Mouse (Mus musculus): ENCODE measurements around the gene Myoz2. TPM values are rescaled to one million over a fixed set of nuclear protein-coding genes. Genes with fewer than 3 reads are reported as not detected.

The Myoz2 gene
- total RNA-seq, 2 experiments from 2014 or later = 0.27 to 0.68 TPM

Small RNA genes within 50 kb of the gene (microRNA-seq; reads per million reads assigned to microRNA genes)
- not detected for gene Gm22066

Other genes with a start within 250 kb of the Myoz2 start
- not detected for gene Fabp2, start 139.9 kb downstream of the Myoz2 start, total RNA-seq (2021)
- not detected for gene Gm10959, start 115.7 kb downstream of the Myoz2 start, total RNA-seq (2021)
- 10 to 100 TPM; 56.6 to 67.5 TPM for gene 1810037I17Rik, start 110.8 kb downstream of the Myoz2 start, total RNA-seq (2021)
- 10 to 100 TPM; 21.7 to 32.7 TPM for gene Usp53, start 50.5 kb downstream of the Myoz2 start, total RNA-seq (2021)
- 1 to 10 TPM; 2.9 to 3.2 TPM for gene Synpo2, start 201.1 kb upstream of the Myoz2 start, total RNA-seq (2021)
- gene Sec24d, start 232.4 kb upstream of the Myoz2 start, total RNA-seq (2021) = 10 to 100 TPM; 10.5 to 10.9 TPM

All from left cerebral cortex, postnatal 36 days (tissue).